Mouse (Mus musculus): ENCODE measurements around the gene Apc2.

- TF ChIP-seq CTCF (IDR thresholded peaks at IDR 0.05; ENCODE audit: low read depth, low read length) (no peak), POLR2A (IDR thresholded peaks at IDR 0.05; ENCODE audit: borderline replicate concordance, low read depth, low read length) (no peak)
Observed at GRCm38 (mm10) chr10:80301256-80302081, 5.7 kb downstream of the Apc2 start.

All from bone marrow macrophage, adult 2 months (primary cell).